Mouse (Mus musculus) mouse trophoblast stem cell (cell line): ENCODE measurements around the gene Mcrip1.
"Not testable (repeated sequence)": the region's sequence is repeated elsewhere in the genome, so short reads cannot be mapped to it uniquely, and the experiment has no call there.

Experiments used
- in situ Hi-C, 2 experiments: fragments of 300-500 bp; cut with MseI, MboI; formaldehyde crosslinking; loops; 2 replicates in 1 of 2; 3 replicates in 1 of 2; pipeline ENCODE4 v1.15.1; 2025

The Mcrip1 gene

GRCm38 (mm10) chr11:120515611-120516010, 33.9 kb downstream of the Mcrip1 start:
- in situ Hi-C loops: no loop called here

- in situ Hi-C loops: not testable (repeated sequence)
Observed at GRCm38 (mm10) chr11:120514262-120514661, 35.3 kb downstream of the Mcrip1 start.

GRCm38 (mm10) chr11:120512790-120513453, 36.6 kb downstream of the Mcrip1 start:
- in situ Hi-C loops: no loop called here

DNA sequence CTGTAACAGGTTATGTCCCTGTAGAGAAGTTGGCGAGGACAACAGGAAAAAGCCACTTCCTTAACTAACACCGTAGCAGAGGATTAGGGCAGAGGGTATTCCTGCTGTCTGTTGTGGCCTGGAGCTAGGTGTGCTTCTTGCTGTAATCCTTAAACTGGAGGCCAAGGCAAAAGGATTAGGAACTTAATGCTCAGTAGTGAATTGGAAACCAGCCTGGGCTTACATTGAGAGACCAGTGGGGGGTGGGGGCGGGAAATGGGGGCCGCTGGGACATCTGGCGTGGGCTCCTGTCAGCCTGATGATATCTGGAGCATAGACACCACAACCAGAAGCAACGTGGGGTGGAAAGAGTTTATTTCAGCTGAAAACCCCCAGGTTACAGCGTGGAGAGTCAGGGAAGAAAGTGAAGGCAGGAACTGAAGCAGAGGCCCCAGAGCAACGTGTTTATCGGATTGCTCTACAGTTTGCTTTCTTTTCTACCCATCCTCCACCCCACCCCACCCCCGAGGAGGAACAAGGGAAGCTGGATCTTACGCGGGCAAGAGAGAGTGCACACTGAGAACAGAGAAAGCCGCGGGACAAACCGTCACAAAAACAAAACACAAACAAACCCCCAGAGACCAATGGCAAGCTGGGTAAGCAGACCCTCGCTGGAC, 39.0 kb downstream of the Mcrip1 start:
- in situ Hi-C loops: no loop called here

- in situ Hi-C loops: no loop called here
Observed at GRCm38 (mm10) chr11:120509940-120510339, 39.6 kb downstream of the Mcrip1 start.

- in situ Hi-C loops: no loop called here
Observed at GRCm38 (mm10) chr11:120508290-120508870, 41.1 kb downstream of the Mcrip1 start.

DNA sequence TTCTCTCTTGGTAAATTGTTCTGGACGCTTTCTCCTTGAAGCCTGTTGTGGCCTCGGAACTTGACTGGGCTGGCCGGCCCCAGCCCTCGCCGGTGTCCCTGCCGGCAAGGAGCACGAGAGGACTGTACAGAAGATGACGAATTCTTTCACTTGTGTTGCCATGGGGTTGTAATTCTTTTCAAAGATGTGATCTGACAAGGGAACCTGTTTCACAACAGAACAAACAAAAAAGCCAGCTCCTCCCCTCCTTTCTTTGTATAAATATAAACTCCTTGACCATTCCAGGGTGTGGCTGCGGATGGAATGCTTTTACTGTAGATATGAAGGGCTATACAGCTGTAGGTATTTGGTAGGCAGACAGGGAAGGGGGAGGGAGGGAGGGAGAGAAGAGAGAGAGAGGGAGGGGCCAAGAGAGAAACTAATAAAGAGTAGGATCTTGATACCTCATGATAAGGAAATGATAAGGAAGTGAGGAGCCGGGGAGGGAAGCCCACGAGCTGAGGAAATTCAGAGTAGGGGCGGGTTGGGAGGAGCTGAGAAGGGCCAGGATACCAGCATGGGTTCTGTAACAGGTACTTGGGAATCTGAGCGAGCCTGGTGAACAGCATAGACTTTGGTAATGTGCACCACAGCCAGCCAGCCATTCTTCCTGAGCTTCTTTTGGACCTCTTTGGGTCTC, 41.8 kb downstream of the Mcrip1 start:
- in situ Hi-C loops: no loop called here

DNA sequence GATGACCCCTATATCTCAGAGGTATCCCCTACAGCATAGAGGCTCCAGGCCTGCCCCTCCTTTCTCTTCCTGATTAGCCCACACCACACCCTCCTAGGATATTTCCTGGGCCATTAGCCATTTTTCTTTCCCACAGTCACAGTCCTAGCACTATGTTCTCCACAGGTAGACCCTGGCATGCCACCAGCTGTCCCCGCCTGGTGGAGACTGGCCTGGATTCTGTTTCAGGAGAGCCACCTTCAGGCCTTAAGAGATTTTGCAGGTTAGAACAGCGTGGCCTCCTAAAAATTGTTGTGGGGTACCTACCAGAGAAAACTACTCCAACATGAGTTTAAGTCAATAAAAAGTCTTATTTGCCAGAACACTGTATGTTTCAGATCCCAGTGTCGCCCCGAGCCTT, 42.6 kb downstream of the Mcrip1 start:
- in situ Hi-C loops: no loop called here

- in situ Hi-C loops: no loop called here
Observed at GRCm38 (mm10) chr11:120505661-120506060, 43.9 kb downstream of the Mcrip1 start.

GRCm38 (mm10) chr11:120501701-120502100, 47.8 kb downstream of the Mcrip1 start:
- in situ Hi-C loops: no loop called here

GRCm38 (mm10) chr11:120501018-120501417, 48.5 kb downstream of the Mcrip1 start:
- in situ Hi-C loops: no loop called here

- in situ Hi-C loops: no loop called here
Observed at GRCm38 (mm10) chr11:120500357-120500756, 49.2 kb downstream of the Mcrip1 start.

DNA sequence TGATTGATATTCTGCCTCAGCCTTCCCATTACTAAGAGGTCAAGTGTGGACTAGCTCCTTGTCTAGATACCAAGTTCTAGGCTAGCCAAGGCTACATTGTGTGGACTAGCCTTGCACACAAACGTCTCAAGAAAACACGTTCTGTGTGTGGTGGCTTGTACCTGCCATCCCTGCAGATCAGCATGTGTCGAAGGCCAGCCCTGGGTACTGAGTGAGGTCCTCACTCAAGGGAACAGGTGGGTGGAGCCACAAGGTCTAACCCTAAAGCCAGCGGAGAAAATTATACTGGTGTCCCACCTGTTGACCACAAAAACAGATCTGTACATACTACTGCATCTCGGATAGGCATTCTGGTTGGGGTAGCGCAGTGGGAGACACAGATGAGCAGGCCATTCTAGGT, 49.6 kb downstream of the Mcrip1 start:
- in situ Hi-C loops: no loop called here

- in situ Hi-C loops: no loop called here
Observed at GRCm38 (mm10) chr11:120498891-120499290, 50.6 kb downstream of the Mcrip1 start.

GRCm38 (mm10) chr11:120498226-120498625, 51.3 kb downstream of the Mcrip1 start:
- in situ Hi-C loops: no loop called here

- in situ Hi-C loops: no loop called here
Observed at GRCm38 (mm10) chr11:120497436-120497835, 52.1 kb downstream of the Mcrip1 start.

GRCm38 (mm10) chr11:120493911-120494310, 55.6 kb downstream of the Mcrip1 start:
- in situ Hi-C loops: no loop called here

DNA sequence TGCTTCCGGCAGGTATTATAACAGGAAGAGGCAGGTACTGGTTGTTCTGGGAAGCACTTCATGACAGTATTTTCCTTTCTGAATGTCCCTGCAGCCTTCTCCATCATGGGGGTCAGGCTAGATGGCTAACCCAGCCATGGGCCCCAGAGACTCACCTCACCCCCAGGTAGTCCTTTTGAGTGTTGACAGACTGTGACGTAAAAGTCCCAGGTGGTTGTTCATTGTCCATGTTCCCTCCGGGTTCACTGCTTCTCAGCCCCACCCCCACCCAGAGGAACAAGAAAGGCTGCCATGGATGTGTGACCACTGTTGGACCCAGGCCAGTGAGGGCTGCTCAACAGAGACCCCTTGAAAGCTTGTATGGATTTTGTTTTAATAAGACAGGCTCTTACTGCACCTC, 56.2 kb downstream of the Mcrip1 start:
- in situ Hi-C loops: no loop called here
